Mouse (Mus musculus): ENCODE data around the gene Fank1.

- TF ChIP-seq NELFE (IDR thresholded peaks at IDR 0.05; ENCODE audit: low read depth, low read length) (no peak), MAX (IDR thresholded peaks at IDR 0.05; ENCODE audit: low read length) (no peak), POLR2A (IDR thresholded peaks at IDR 0.05; ENCODE audit: low read depth, low read length) (no peak), EP300 (IDR thresholded peaks at IDR 0.05; ENCODE audit: low read length) (no peak), CTCF (conservative IDR thresholded peaks at IDR 0.05 in 1 of 2, IDR thresholded peaks at IDR 0.05 in 1 of 2; ENCODE audit: low read depth in 2 of 2, low read length in 2 of 2) (no peak), SIN3A (IDR thresholded peaks at IDR 0.05; ENCODE audit: low read length) (no peak)
Measured at GRCm38 (mm10) chr7:133909833-133910375, 133.2 kb downstream of the Fank1 start.

All from CH12.LX (cell line).